Mouse (Mus musculus) embryonic facial prominence, embryonic 15.5 days (tissue): ENCODE data around the gene Nol6. TPM values are rescaled to one million over a fixed set of nuclear protein-coding genes. Genes with fewer than 3 reads are reported as not detected.
A peak's percentile ranks its signal among the peaks of the same experiment; 100 is the strongest.
"Not testable (repeated sequence)": the region's sequence is repeated elsewhere in the genome, so short reads cannot be mapped to it uniquely, and the experiment has no call there.

Experiments
- ATAC-seq: fragments of 200-750 bp; cut with Nextera tagmentation; 2 replicates; pipeline ENCODE4 v1.8.0; 2017; ENCODE audit warnings: low read depth, moderate TSS enrichment; ENCODE audit not compliant: insufficient number of reproducible peaks, low FRiP score, low TSS enrichment
- H3K27ac ChIP-seq: fragments of 300-500 bp; sonication (generic); replicated peaks from 2 replicates; pipeline ENCODE4 v1.5.1; 2015; ENCODE audit warnings: mild to moderate bottlenecking, inconsistent platforms
- H3K27me3 ChIP-seq: fragments of 300-500 bp; sonication (generic); 2 replicates; pipeline ENCODE4 v1.6.1; 2015; ENCODE audit warnings: inconsistent platforms
- H3K36me3 ChIP-seq: fragments of 300-500 bp; sonication (generic); 2 replicates; pipeline ENCODE4 v1.6.1; 2015; ENCODE audit warnings: mild to moderate bottlenecking, inconsistent platforms
- H3K4me1 ChIP-seq: fragments of 300-500 bp; sonication (generic); 2 replicates; pipeline ENCODE4 v1.6.1; 2015; ENCODE audit warnings: inconsistent platforms
- H3K4me2 ChIP-seq: fragments of 300-500 bp; sonication (generic); replicated peaks from 2 replicates; pipeline ENCODE4 v1.6.1; 2015; ENCODE audit warnings: mild to moderate bottlenecking, inconsistent platforms
- H3K4me3 ChIP-seq: fragments of 300-500 bp; sonication (generic); replicated peaks from 2 replicates; pipeline ENCODE4 v1.5.1; 2015; ENCODE audit warnings: mild to moderate bottlenecking, inconsistent platforms
- H3K9ac ChIP-seq: fragments of 300-500 bp; sonication (generic); 2 replicates; pipeline ENCODE4 v1.6.1; 2015; ENCODE audit warnings: inconsistent platforms
- H3K9me3 ChIP-seq: fragments of 300-500 bp; sonication (generic); replicated peaks from 2 replicates; pipeline ENCODE4 v1.6.1; 2016; ENCODE audit warnings: inconsistent platforms
- WGBS: fragments of 180-500 bp; shearing (Covaris S2); methylation state at CpG from one replicate; pipeline ENCODE4 v1.1.7; 2015; 5-methylcytosine and 5-hydroxymethylcytosine counted together
- polyA plus RNA-seq: library from polyadenylated mRNA; unstranded; fragments of >200 nt; fragmentation: Nextera tagmentation; extraction: Ambion mirVana; gene quantifications from 2 replicates; pipeline ENCODE4 v1.2.1, GENCODE M21; 2015

Nol6 gene
- polyA plus RNA-seq, 1 experiment from 2014 or later, result 28.1 TPM

DNA sequence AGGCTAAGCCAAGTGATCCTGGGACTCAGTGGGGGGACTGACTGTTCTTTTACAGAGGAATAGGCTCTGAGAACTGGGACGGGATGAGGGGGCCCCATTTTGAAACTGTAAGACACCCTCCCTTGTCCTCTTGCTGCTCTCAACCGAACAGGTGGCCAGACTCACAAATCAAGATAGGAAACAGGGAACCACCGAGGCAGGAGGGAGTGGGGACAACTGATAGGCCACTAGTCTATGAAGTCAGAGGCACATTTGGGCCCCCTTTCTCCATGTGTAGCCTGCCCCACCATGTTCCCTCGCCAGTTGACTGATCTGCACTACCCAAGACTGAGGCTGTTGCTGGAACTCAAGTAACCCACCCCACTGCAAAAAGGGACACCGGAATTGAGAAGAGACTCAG is 27.5 kb downstream of the Nol6 start:
- peak overlapping the region; percentile 46 for H3K4me3 ChIP-seq
- H3K36me3 ChIP-seq, result no peaks in the 10 kb centered on the region
- H3K4me2 ChIP-seq, result peak overlapping the region; percentile 90
- WGBS, result 70% methylated on average over 5 of the region's 5 CpGs
- H3K9ac ChIP-seq, result no peak overlapping the region
- peaks cover 20% of the 10 kb centered on the region for H3K4me1 ChIP-seq
- no peak for ATAC-seq
- no peaks in the 10 kb centered on the region for H3K9me3 ChIP-seq
- peaks cover 19% of the 10 kb centered on the region; the same call in 1 of the 2 replicates for H3K27me3 ChIP-seq
- peak overlapping the region; percentile 60 for H3K27ac ChIP-seq

DNA sequence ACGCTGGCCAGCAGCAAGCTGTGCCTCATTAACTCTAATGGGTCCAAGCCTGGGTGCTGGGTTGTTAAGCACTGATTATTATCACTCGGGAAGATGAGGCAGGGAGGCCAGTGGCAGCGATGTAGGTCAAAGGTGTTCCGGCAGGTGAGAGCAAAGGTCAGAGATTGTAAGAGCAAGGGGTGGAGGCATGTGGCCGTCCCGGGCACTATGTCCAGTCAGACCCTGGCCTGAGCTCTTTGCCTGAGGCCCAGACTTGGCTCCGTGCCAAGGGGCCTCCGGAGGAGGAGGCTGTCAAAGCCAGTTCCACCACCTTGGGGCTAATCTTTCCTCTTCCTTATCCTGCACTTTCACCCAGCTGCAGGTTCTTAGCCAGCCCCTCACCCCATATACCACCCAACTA is 28.1 kb downstream of the Nol6 start:
- no peak overlapping the region for H3K9ac ChIP-seq
- 39% methylated on average over 8 of the region's 8 CpGs for WGBS
- peaks cover 19% of the 10 kb centered on the region; the same call in 1 of the 2 replicates for H3K27me3 ChIP-seq
- H3K4me1 ChIP-seq, result peaks cover 26% of the 10 kb centered on the region
- no peaks in the 10 kb centered on the region for H3K9me3 ChIP-seq
- H3K36me3 ChIP-seq, result no peaks in the 10 kb centered on the region
- no peak for ATAC-seq
- peak overlapping the region; percentile 90 for H3K4me2 ChIP-seq
- H3K27ac ChIP-seq, result peak overlapping the region; percentile 60
- H3K4me3 ChIP-seq, result peak overlapping the region; percentile 46

DNA sequence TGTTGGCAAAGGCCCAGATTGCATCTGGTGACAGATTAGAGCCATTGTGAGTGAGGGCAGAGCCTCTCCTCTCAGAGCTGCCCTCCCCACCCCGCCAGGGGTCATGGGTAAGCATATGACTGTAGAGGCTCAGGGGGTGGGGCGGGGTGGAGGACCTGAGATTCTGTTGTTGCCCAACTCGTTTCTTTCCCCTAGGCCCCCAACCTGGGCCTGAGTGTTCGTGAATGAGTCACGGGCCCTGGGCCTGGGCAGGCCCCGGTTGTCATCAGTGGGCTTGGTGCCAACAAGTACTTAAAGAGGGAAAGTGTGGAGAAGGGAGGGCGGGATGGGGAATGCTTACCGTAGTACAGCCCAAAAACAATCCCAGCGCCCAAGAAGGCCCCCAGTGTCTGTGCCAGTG is 29.9 kb downstream of the Nol6 start:
- H3K4me2 ChIP-seq, result no peak overlapping the region
- H3K4me1 ChIP-seq, result peaks cover 36% of the 10 kb centered on the region
- H3K4me3 ChIP-seq, result no peak overlapping the region
- H3K9ac ChIP-seq, result no peak overlapping the region
- no peaks in the 10 kb centered on the region for H3K9me3 ChIP-seq
- ATAC-seq, result no peak
- peaks cover 19% of the 10 kb centered on the region; the same call in 1 of the 2 replicates for H3K27me3 ChIP-seq
- H3K36me3 ChIP-seq, result no peaks in the 10 kb centered on the region
- 51% methylated on average over 9 of the region's 9 CpGs for WGBS
- peak overlapping the region; percentile 60 for H3K27ac ChIP-seq

DNA sequence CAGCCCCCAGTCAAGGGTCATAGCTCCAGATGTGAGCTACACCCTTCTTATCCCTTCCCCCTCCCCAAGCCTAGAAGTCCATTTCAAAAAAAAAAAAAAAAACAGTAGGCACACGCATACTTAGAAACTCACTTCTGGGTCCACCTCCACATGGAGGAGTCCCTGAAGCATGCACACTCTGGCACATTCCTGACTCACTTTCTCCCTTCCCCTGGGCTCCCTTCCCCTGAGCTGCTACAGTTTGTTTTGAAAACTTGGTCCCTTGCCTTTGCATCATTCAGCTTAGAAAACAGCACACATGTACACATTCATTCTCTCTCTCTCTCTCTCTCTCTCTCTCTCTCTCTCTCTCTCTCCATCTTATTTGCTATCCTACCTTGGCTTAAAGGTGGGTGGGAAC is 31.3 kb downstream of the Nol6 start:
- Histone ChIP-seq H3K27me3 (peaks cover 13% of the 10 kb centered on the region; the same call in 1 of the 2 replicates), H3K9me3 (no peaks in the 10 kb centered on the region), H3K4me3 (no peak overlapping the region), H3K36me3 (no peaks in the 10 kb centered on the region), H3K4me2 (no peak overlapping the region), H3K4me1 (peaks cover 29% of the 10 kb centered on the region), H3K9ac (no peak overlapping the region), H3K27ac (no peak overlapping the region)
- WGBS, result 22% methylated on average over 1 of the region's 1 CpGs
- ATAC-seq, result no peak

DNA sequence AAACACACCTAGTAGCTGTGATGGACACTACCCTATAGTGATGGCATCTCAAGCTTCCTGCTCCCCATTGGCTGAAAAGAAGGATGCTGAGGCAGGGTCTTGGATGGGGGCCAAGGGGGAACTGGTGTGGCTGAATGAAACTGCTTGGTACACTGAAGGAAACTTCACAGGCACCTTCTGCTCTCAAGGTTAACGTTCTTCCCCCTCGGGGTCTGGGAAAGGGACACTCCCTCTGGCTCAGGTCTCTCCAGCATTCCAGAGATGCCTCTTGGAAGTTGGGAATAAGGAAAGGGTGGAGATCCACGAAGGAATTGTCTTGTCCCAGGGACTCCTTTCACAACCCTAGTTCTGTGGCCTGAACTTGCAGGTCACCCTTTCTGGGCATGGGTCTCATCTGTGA is 32.9 kb downstream of the Nol6 start:
- H3K27me3 ChIP-seq, result no peaks in the 10 kb centered on the region; the same call in 1 of the 2 replicates
- H3K9ac ChIP-seq, result no peak overlapping the region
- no peaks in the 10 kb centered on the region for H3K9me3 ChIP-seq
- H3K4me3 ChIP-seq, result no peak overlapping the region
- H3K4me2 ChIP-seq, result no peak overlapping the region
- H3K4me1 ChIP-seq, result peaks cover 22% of the 10 kb centered on the region
- 27% methylated on average over 3 of the region's 3 CpGs for WGBS
- H3K36me3 ChIP-seq, result no peaks in the 10 kb centered on the region
- H3K27ac ChIP-seq, result no peak overlapping the region
- no peak for ATAC-seq

DNA sequence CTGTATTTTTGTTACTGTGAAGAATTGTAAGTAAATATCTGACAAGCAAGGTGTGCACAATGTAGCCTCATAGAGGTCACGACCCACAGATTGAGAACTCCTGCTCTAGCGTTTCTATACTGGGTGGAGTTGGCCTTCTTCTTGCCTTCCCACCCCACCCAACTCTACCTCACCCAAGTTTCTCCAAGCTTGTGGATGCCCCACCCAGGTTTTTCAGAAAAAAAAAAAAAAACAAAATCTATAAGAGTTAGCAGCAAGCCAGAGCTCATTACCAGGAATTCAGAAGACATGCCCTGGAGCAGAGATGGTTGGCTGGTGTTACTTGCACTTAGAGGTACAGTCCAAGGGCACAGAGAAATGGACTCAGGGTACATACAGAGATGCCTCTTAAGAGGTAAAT is 34.5 kb downstream of the Nol6 start:
- H3K4me3 ChIP-seq, result no peak overlapping the region
- H3K4me1 ChIP-seq, result peaks cover 16% of the 10 kb centered on the region
- no peak overlapping the region for H3K9ac ChIP-seq
- H3K27me3 ChIP-seq, result no peaks in the 10 kb centered on the region
- WGBS, result 50% methylated on average over 2 of the region's 2 CpGs
- no peak overlapping the region for H3K4me2 ChIP-seq
- peak overlapping the region; percentile 65 for H3K27ac ChIP-seq
- H3K9me3 ChIP-seq, result no peaks in the 10 kb centered on the region
- no peak for ATAC-seq
- H3K36me3 ChIP-seq, result no peaks in the 10 kb centered on the region

DNA sequence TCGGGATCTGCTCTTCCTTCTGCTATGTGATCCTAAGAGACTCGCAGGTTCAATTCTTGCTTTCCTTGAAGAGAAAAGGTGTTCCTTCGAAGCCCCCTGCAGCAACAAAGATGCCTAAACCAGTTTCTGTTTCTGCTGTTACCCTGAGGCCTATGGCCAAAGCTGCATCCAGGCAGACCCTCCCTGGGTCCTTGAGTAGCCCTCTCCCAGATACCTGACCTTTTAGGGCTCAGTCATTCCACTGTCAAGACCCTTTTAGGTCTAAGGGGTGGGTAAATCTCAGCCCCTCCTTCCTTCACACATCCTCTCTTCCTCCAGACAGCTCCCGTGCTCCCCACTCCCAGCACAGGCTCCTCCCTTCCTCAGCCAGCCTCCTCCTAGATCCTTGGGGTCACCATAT is 35.1 kb downstream of the Nol6 start:
- Histone ChIP-seq H3K36me3 (no peaks in the 10 kb centered on the region), H3K27me3 (no peaks in the 10 kb centered on the region), H3K9me3 (no peaks in the 10 kb centered on the region), H3K4me2 (no peak overlapping the region), H3K4me3 (no peak overlapping the region), H3K9ac (no peak overlapping the region), H3K27ac (0 out of 2 replicates have a peak overlapping the region, but pooled peaks have one; percentile 34), H3K4me1 (peaks cover 16% of the 10 kb centered on the region)
- ATAC-seq, result no peak
- WGBS, result 65% methylated on average over 4 of the region's 4 CpGs

DNA sequence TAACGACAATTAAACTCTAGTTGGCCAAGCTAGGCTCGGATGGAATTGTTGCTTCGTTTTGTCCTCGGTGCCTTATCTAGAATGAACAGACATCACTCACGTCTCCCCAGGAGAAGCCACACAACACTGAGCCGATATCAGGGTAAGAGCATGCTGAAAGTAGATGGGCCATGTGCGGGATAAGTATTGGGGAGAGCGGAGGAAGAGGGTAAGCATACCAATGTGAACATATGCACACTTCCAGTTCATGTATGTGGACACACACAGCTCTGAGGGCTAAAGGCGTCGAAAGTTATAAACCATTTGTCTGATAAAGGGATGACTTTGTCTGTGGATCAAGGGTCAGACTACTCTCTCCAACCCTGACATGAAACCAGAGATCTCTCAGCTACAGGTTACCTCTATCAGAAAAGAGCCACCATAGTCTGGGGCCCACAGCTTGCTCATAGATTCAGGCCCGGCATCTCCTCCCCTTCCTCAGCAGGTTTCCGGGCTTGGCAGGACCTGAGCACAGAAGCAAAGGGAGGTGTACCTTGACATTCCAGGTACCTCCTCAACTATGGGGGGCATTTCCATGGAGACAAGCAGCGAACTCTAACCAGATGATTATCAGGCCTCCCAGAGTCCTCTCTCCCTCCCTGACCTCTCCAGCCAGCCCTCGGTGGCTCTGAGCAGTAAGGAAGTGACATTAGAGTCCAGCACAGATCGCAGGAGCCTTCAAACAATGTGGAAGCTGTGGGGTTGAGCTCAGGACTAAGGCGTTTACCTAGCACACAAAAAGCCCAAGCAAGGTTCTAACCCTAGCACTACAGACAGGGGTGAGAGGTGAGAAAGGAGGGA is 36.6 kb downstream of the Nol6 start:
- Histone ChIP-seq H3K9ac (no peak overlapping the region), H3K27ac (no peak overlapping the region), H3K27me3 (no peaks in the 10 kb centered on the region), H3K4me1 (peaks cover 16% of the 10 kb centered on the region), H3K9me3 (no peaks in the 10 kb centered on the region), H3K36me3 (no peaks in the 10 kb centered on the region), H3K4me3 (no peak overlapping the region), H3K4me2 (no peak overlapping the region)
- no peak for ATAC-seq
- 86% methylated on average over 16 of the region's 16 CpGs for WGBS

DNA sequence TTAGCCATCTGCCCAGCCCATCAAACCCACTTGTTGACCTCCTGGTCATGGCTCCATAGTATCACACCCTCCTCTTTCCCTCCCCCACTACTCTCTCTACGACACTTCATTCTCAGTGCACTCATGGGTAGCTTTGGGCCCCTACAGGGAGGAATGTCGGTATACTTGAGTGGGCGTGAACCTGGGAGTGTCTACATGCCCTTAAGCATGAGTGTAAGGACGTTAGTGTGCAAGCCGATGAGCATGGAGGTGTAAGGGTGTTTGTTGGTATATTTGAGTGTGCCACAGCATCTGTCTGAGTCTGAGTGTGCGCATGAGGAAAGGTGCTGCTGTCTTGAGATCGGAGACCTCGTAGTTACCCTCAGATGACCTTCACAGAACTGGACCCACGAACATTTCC is 37.3 kb downstream of the Nol6 start:
- Histone ChIP-seq H3K4me3 (no peak overlapping the region), H3K9ac (no peak overlapping the region), H3K27ac (no peak overlapping the region), H3K4me2 (no peak overlapping the region), H3K36me3 (no peaks in the 10 kb centered on the region), H3K4me1 (peaks cover 16% of the 10 kb centered on the region), H3K9me3 (no peaks in the 10 kb centered on the region), H3K27me3 (no peaks in the 10 kb centered on the region)
- 73% methylated on average over 9 of the region's 9 CpGs for WGBS
- no peak for ATAC-seq

DNA sequence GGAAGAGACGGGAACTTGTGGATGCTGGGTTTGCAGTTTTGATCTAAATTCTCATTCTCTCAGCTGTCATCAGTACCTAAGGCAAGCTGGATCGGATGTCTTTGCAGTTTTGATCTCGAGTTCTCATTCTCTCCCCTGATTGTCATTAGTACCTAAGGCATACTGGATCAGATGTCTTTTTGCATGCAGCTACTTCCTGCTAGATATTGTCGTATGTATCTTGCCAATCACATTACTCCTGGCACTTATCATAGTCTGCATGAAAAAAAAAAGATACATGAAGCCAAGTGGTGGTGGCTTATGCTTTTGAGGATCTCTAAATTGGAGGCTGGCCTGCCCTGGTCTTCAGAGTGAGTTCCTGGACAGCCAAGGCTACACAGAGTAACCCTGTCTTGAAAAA is 39.4 kb downstream of the Nol6 start:
- Histone ChIP-seq H3K9me3 (no peaks in the 10 kb centered on the region), H3K4me3 (no peak overlapping the region), H3K9ac (no peak overlapping the region), H3K36me3 (no peaks in the 10 kb centered on the region), H3K27me3 (no peaks in the 10 kb centered on the region), H3K27ac (no peak overlapping the region), H3K4me2 (no peak overlapping the region), H3K4me1 (peaks cover under 1% of the 10 kb centered on the region; the same call in 1 of the 2 replicates)
- no peak for ATAC-seq
- WGBS, result 59% methylated on average over 4 of the region's 4 CpGs

DNA sequence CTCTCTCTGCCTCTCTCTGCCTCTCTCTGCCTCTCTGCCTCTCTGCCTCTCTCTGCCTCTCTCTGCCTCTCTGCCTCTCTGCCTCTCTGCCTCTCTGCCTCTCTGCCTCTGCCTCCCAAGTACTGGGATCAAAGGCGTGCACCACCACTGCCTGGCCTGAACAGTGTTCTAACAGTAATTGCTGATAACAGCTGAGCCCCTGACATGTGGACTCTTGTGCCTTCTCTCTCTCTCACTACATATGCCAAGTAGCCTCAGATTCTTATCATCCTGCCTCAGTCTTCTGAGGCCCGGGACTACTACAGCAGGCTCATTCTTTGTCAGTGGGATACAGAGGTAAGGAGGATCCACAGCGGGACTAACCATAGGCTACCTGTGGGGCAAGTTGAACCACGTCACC is 41.5 kb downstream of the Nol6 start:
- H3K4me2 ChIP-seq, H3K27me3 ChIP-seq, H3K36me3 ChIP-seq, H3K9me3 ChIP-seq, H3K27ac ChIP-seq, ATAC-seq, H3K4me3 ChIP-seq, H3K4me1 ChIP-seq, H3K9ac ChIP-seq: not testable (repeated sequence)
- 58% methylated on average over 4 of the region's 4 CpGs for WGBS

DNA sequence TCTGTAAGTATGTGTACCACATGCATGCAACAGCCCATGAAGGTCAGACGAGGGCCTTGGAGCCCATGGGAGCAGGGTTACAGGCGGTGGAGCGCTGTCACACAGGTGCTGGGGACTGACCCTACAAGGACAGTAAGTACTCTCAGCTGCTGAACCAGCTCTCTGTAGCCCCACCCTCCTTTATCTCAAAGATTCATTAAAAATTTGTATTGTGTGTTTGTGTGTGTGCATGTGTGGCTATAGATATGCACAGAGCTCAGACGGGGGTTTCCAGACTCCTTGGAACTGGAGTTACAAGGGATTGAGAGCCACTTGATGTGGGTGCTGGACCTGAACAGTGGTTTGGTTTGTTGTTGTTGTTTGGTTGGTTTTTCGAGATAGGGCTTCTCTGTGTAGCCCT is 42.5 kb downstream of the Nol6 start:
- WGBS, result 70% methylated on average over 5 of the region's 5 CpGs
- no peak for ATAC-seq

More for the DNA sequence above, 42.5 kb downstream of the Nol6 start:
- H3K9me3 ChIP-seq, result no peaks in the 10 kb centered on the region
- H3K27ac ChIP-seq, result no peak overlapping the region
- H3K27me3 ChIP-seq, result no peaks in the 10 kb centered on the region
- H3K4me1 ChIP-seq, result no peaks in the 10 kb centered on the region
- H3K4me2 ChIP-seq, result no peak overlapping the region
- no peak overlapping the region for H3K4me3 ChIP-seq
- no peak overlapping the region for H3K9ac ChIP-seq
- no peaks in the 10 kb centered on the region for H3K36me3 ChIP-seq
